Mouse (Mus musculus) spleen, adult 12 weeks (tissue): ENCODE data around the gene Myrfl.

Experiments used
- DNase-seq: peaks from one replicate; pipeline ENCODE4 v3.0.0; 2022; ENCODE audit warnings: low spot score

Gene Myrfl

GRCm38 (mm10) chr10:116755881-116756581 lies 140.7 kb downstream of the Myrfl start:
- no peak for DNase-seq

GRCm38 (mm10) chr10:116754940-116755339 lies 141.8 kb downstream of the Myrfl start:
- DNase-seq = no peak

- DNase-seq = no peak
These were observed 145.8 kb downstream of the Myrfl start for GRCm38 (mm10) chr10:116750895-116751294.

- no peak for DNase-seq
These were observed 146.7 kb downstream of the Myrfl start for GRCm38 (mm10) chr10:116750062-116750461.

GRCm38 (mm10) chr10:116748681-116749080 lies 148.0 kb downstream of the Myrfl start:
- no peak for DNase-seq

GRCm38 (mm10) chr10:116746281-116747011 lies 150.3 kb downstream of the Myrfl start:
- no peak for DNase-seq

GRCm38 (mm10) chr10:116742696-116743095 lies 154.0 kb downstream of the Myrfl start:
- DNase-seq = no peak

DNA sequence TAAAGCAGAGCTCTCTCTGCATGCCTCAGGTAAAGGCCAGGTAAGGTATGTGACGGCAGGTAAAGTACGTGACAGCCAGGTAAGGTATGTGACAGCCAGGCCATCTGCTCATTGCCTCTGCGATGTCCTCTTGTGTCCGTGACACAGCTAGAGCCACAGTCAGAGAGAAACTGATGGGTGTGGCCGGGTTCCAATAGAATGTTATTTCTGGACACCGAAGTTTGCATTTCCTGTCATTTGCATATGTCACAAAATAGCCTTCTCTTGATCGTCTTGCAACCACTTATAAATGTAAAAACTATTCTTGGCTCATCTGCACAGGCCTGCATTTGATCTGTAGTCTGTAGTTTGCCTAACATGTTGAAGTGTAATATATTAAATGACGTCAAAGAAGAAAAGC lies 154.5 kb downstream of the Myrfl start:
- DNase-seq = no peak

DNA sequence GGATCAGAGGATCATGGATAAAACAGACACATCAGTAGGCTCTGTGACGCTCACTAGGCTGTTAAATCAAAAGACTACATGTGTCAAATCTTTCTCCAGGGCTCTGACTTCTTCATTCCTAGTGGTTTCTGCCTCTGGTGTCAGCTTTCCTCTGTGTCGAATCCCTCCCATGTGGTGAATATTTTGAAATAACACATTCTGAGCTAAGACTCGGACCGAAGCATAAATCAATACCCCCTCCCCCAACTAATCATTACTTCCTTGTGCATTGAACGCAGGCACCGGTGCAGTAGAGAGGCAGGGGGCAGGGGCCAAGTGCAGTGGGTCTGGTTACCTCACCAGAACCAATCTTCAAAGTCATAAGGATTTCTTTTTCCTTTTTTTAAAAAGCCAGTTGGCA lies 155.4 kb downstream of the Myrfl start:
- DNase-seq = no peak

- no peak for DNase-seq
These were observed 156.6 kb downstream of the Myrfl start for GRCm38 (mm10) chr10:116740073-116740472.

- no peak for DNase-seq
These were observed 158.2 kb downstream of the Myrfl start for GRCm38 (mm10) chr10:116738533-116738932.

DNA sequence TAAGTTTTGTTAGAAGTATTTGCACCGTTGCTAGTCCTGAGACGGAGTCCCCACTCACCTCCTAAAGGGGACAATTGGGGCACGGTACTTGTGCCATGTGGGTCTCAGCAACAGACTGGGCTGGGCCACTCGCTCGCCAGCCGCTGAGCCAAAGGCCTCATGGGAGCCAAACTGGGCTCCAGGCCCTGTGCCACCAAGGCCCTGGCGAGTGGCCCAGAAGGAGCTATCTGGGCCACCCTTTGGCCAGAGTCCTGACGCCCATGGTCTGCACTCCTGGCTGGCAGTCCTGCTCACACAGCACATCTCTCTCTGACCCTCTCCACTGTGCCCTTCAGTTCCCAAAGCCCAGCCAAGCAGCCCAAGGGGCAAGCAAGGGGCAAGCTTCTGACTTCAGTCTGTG lies 161.1 kb downstream of the Myrfl start:
- DNase-seq = no peak

DNA sequence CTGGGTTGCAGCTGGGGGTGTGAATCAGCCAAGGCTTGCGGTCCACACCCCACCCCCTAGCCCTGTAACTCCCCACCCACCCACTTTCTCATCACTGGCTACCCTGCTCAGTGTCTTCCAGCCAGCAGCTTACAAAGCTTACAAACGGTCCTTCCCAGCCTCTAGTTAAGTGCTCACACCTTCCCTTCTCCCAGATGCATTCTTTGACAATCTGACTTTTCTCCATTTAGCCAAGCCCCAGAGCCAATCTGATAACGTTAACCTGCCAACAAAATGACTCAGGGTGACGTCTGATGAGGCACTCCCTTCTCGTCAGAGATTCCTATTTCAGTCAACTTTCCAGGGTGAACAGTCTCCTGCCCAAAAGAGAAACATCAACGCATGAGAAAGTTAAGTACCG lies 163.1 kb downstream of the Myrfl start:
- no peak for DNase-seq

DNA sequence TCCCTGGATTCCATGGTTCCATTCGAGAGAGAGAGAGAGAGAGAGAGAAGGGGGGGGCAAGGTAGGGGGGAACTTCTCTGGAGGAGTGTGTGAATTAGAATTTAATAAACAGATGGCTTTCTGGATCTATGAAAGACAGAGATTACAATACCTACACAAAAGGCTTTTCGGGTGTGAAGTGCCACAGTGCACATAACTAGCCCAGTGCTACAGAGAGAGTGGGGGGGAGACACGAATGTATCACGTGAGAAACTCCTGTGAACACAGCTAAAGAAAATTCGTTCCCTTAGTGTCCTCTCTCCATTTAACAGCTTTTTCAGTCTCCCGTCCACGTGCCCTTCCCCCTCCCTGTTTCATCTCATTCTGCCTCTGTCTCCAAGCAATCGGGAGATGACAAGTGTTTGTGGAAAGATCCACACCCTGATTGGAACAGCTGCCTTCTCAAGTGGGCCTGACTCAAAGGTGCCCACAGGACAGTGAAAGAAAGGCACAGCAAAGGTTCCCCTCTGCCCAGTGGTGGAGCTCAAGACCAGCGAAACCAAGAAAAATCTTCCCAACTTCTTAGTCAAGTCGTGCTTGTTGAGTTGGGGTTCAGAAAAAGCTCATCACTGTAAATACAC lies 166.6 kb downstream of the Myrfl start:
- DNase-seq = no peak

- DNase-seq = no peak
These were observed 167.9 kb downstream of the Myrfl start for GRCm38 (mm10) chr10:116728860-116729259.

DNA sequence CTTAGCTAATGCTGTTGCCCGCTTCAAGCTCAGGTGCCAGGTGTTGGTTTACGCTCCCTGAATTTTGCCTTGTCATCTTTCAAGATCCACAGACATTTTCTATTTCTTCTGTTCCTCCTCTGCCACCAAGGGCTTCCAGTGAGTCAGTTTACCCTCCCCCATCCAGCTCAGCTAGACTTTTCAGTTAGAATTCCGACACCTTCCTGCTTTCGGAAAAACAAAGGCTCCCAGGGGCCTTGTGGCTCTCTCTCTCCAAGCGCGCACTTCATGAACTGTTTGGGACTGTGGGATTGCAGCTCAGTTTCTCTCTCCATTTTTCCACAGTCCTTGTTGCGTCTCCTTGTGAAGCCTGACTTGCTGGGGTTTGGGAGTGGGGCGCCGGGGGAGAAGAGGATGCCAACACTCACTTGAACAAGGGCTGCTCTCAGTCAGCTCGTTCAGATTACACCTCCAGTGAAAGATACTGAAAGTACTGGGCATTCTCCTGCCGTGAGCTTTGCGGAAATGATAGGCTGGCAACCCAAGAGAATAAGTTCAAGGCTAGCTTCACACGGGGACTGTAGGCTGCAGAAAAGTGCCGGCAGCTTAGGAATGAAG lies 168.9 kb downstream of the Myrfl start:
- no peak for DNase-seq
